Mouse (Mus musculus) embryonic facial prominence, embryonic 11.5 days (tissue): ENCODE measurements around the gene Nova2. TPM values are rescaled to one million over a fixed set of nuclear protein-coding genes. Genes with fewer than 3 reads are reported as not detected.

Experiments used
- ATAC-seq: fragments of 200-750 bp; cut with Nextera tagmentation; replicated peaks from 2 replicates; pipeline ENCODE4 v1.8.0; 2017; ENCODE audit warnings: low read depth; ENCODE audit not compliant: insufficient number of reproducible peaks, low FRiP score, low TSS enrichment
- DNase-seq: peaks from one replicate; pipeline ENCODE4 v3.0.0-alpha.2; 2015; ENCODE audit warnings: low spot score
- H3K27ac ChIP-seq: fragments of 300-500 bp; sonication (generic); replicated peaks from 2 replicates; pipeline ENCODE4 v1.5.1; 2014; ENCODE audit warnings: mild to moderate bottlenecking, low read depth, low read length, control low read depth
- H3K27me3 ChIP-seq: fragments of 300-500 bp; sonication (generic); 2 replicates; pipeline ENCODE4 v1.6.1; 2014; ENCODE audit warnings: mild to moderate bottlenecking, low read length, moderate library complexity, mixed read lengths; ENCODE audit not compliant: control insufficient read depth, insufficient read depth
- H3K36me3 ChIP-seq: fragments of 300-500 bp; sonication (generic); replicated peaks from 2 replicates; pipeline ENCODE4 v1.6.1; 2014; ENCODE audit warnings: low read depth, mild to moderate bottlenecking, low read length, moderate library complexity, mixed read lengths; ENCODE audit not compliant: control insufficient read depth, insufficient read depth
- H3K4me1 ChIP-seq: fragments of 300-500 bp; sonication (generic); 2 replicates; pipeline ENCODE4 v1.6.1; 2014; ENCODE audit warnings: low read length, mixed read lengths; ENCODE audit not compliant: control insufficient read depth, insufficient read depth
- H3K4me2 ChIP-seq: fragments of 300-500 bp; sonication (generic); 2 replicates; pipeline ENCODE4 v1.6.1; 2014; ENCODE audit warnings: low read depth, mild to moderate bottlenecking, control low read depth, low read length, moderate library complexity
- H3K4me3 ChIP-seq: fragments of 300-500 bp; sonication (generic); 2 replicates; pipeline ENCODE4 v1.5.1; 2014; ENCODE audit warnings: low read depth, low read length, control low read depth
- H3K9ac ChIP-seq: fragments of 300-500 bp; sonication (generic); replicated peaks from 2 replicates; pipeline ENCODE4 v1.6.1; 2014; ENCODE audit warnings: mild to moderate bottlenecking, control low read depth, low read length
- H3K9me3 ChIP-seq: fragments of 300-500 bp; sonication (generic); replicated peaks from 2 replicates; pipeline ENCODE4 v1.6.1; 2016; ENCODE audit warnings: mild to moderate bottlenecking, low read length, inconsistent platforms, mixed read lengths; ENCODE audit not compliant: control insufficient read depth
- WGBS: fragments of 180-500 bp; shearing (Covaris S2); extraction: QIAGEN DNeasy Blood & Tissue Kit; methylation state at CpG from one replicate; pipeline ENCODE4 v1.1.7; 2014; 5-methylcytosine and 5-hydroxymethylcytosine counted together
- polyA plus RNA-seq: library from polyadenylated mRNA; unstranded; fragments of >200 nt; fragmentation: Nextera tagmentation; extraction: Ambion mirVana; gene quantifications from 2 replicates; pipeline ENCODE4 v1.2.1, GENCODE M21; 2014

The Nova2 gene
- 1.4 and 1.7 TPM in 2 replicates for polyA plus RNA-seq

GRCm38 (mm10) chr7:18925162-18925938 lies at the start of gene Nova2:
Gene Nova2, plus strand, starts transcription at chr7:18925888.
- Histone ChIP-seq H3K9ac (peak within 1 kb of the TSS; percentile 72), H3K4me1 (0 out of 2 replicates have a peak, but pooled peaks cover 3% of the 10 kb centered on the region), H3K36me3 (no peaks in the 10 kb centered on the region), H3K4me3 (peak within 1 kb of the TSS; percentile 61), H3K4me2 (peak within 1 kb of the TSS; percentile 87), H3K27ac (no peak within 1 kb of the TSS), H3K27me3 (peaks cover 21% of the 10 kb centered on the region), H3K9me3 (no peaks in the 10 kb centered on the region)
- DNase-seq (peak; percentile 92), ATAC-seq (peak; percentile 72)
- under 1% methylated on average over 26 of the region's 45 CpGs for WGBS

- 65% methylated on average over 7 of the region's 7 CpGs for WGBS
- no peak overlapping the region for H3K4me3 ChIP-seq
- no peak overlapping the region for H3K4me2 ChIP-seq
- H3K9me3 ChIP-seq = no peaks in the 10 kb centered on the region
- no peak overlapping the region for H3K27ac ChIP-seq
- no peaks in the 10 kb centered on the region for H3K27me3 ChIP-seq
- H3K4me1 ChIP-seq = no peaks in the 10 kb centered on the region
- no peaks in the 10 kb centered on the region for H3K36me3 ChIP-seq
- no peak for DNase-seq
- H3K9ac ChIP-seq = no peak overlapping the region
- no peak for ATAC-seq
Measured at GRCm38 (mm10) chr7:18878691-18879090, 47.0 kb upstream of the Nova2 start.

GRCm38 (mm10) chr7:18883991-18884744 lies 41.5 kb upstream of the Nova2 start:
- ATAC-seq (no peak), DNase-seq (no peak)
- Histone ChIP-seq H3K4me2 (no peak overlapping the region), H3K4me1 (no peaks in the 10 kb centered on the region), H3K9ac (no peak overlapping the region), H3K4me3 (no peak overlapping the region), H3K27me3 (no peaks in the 10 kb centered on the region), H3K27ac (no peak overlapping the region), H3K36me3 (no peaks in the 10 kb centered on the region), H3K9me3 (no peaks in the 10 kb centered on the region)
- WGBS = 63% methylated on average over 9 of the region's 9 CpGs

- H3K27me3 ChIP-seq = no peaks in the 10 kb centered on the region
- H3K4me1 ChIP-seq = no peaks in the 10 kb centered on the region
- H3K4me3 ChIP-seq = no peak overlapping the region
- H3K4me2 ChIP-seq = no peak overlapping the region
- H3K27ac ChIP-seq = no peak overlapping the region
- no peaks in the 10 kb centered on the region for H3K36me3 ChIP-seq
- WGBS = 62% methylated on average over 13 of the region's 13 CpGs
- H3K9me3 ChIP-seq = no peaks in the 10 kb centered on the region
- ATAC-seq (no peak), DNase-seq (no peak)
- no peak overlapping the region for H3K9ac ChIP-seq
Measured at GRCm38 (mm10) chr7:18884745-18885422, 40.8 kb upstream of the Nova2 start.

- Histone ChIP-seq H3K9ac (no peak overlapping the region), H3K36me3 (no peaks in the 10 kb centered on the region), H3K4me1 (no peaks in the 10 kb centered on the region), H3K4me2 (no peak overlapping the region), H3K9me3 (no peaks in the 10 kb centered on the region), H3K4me3 (no peak overlapping the region), H3K27ac (no peak overlapping the region), H3K27me3 (no peaks in the 10 kb centered on the region)
- 92% methylated on average over 1 of the region's 1 CpGs for whole genome bisulfite sequencing
- no peak for DNase-seq
- no peak for ATAC-seq
Measured at GRCm38 (mm10) chr7:18886963-18887362, 38.7 kb upstream of the Nova2 start.

- Histone ChIP-seq H3K4me2 (no peak overlapping the region), H3K4me3 (no peak overlapping the region), H3K27me3 (0 out of 2 replicates have a peak, but pooled peaks cover 4% of the 10 kb centered on the region), H3K9ac (no peak overlapping the region), H3K4me1 (peaks cover 7% of the 10 kb centered on the region), H3K27ac (no peak overlapping the region), H3K9me3 (no peaks in the 10 kb centered on the region), H3K36me3 (no peaks in the 10 kb centered on the region)
- no peak for DNase-seq
- WGBS = 93% methylated on average over 8 of the region's 8 CpGs
- no peak for ATAC-seq
Measured at GRCm38 (mm10) chr7:18890848-18891247, 34.8 kb upstream of the Nova2 start.

- 0 out of 2 replicates have a peak, but pooled peaks cover 4% of the 10 kb centered on the region for H3K27me3 ChIP-seq
- H3K9me3 ChIP-seq = no peaks in the 10 kb centered on the region
- H3K4me2 ChIP-seq = peak overlapping the region; percentile 81
- H3K27ac ChIP-seq = no peak overlapping the region
- peak overlapping the region; percentile 29 for H3K4me3 ChIP-seq
- DNase-seq (peak; percentile 93), ATAC-seq (0 out of 2 replicates have a peak, but pooled peaks have one; percentile 34)
- WGBS = 20% methylated on average over 33 of the region's 33 CpGs
- H3K9ac ChIP-seq = peak overlapping the region; percentile 44
- peaks cover 7% of the 10 kb centered on the region for H3K4me1 ChIP-seq
- no peaks in the 10 kb centered on the region for H3K36me3 ChIP-seq
Measured at GRCm38 (mm10) chr7:18891872-18892599, 33.7 kb upstream of the Nova2 start.
